Mouse (Mus musculus): ENCODE results near the gene Ly6g5c. TPM values are rescaled to one million over a fixed set of nuclear protein-coding genes. Genes with fewer than 3 reads are reported as not detected.

Gene Ly6g5c
- total and polyA plus RNA-seq, 3 experiments: not detected

DNA sequence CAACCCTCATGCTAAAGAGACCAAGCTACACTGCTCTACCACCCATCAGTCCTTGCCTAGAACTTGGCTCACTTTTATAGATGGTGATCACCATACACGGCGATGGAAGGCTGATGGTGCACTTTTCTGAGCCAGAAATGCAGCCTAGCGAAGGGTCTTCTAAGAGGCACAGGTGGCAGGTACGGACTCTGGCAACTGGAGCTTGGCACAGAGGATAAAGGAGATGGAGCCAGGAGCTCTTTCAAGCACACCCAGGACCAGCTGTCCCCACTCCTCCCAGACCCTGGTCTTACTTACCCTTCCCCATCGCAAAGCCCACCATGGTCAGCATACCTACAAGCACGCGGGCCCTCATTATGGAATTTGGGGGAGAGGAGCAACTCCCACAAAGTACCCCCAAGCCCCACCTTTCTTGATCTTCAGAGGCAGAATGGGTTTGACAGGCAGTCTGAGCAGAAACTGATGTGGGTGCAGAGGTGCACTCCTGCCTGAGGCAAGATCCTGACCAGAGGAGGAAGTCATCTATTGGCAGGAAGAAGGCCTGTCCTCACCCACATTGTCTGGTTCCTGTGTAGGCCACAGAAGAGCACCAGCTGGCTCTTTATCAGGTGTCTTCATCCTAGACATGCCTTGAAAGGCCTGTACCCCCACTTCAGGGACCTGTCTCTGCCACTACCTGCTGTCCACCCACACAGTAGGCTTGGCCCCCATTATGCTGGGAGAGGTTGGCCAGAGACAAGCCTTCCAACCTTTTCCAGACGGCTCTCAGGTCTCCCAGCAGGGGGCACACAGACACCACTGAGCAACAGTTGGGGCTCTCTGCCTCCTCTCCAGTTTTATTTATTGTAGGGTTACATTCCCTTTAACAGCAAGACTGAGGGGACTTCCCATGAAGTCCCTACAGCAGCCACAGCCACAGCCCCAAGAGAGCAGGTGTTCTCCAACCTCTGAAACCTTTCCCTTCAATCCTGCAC, 7.3 kb downstream of the Ly6g5c start, which contains the start of gene Ly6g5b:
Gene Ly6g5b (minus strand): TSS at position 383 of the 974 bp plus-strand sequence.
- TF ChIP-seq SMC3 (IDR thresholded peaks at IDR 0.05; ENCODE audit: low read depth, low read length): peak; percentile 51
- TF ChIP-seq JUND (conservative IDR thresholded peaks at IDR 0.05; ENCODE audit: low read depth, low read length): no peak
- no peak for TF ChIP-seq ZC3H11A (IDR thresholded peaks at IDR 0.05; ENCODE audit: low read depth, low read length)
- TF ChIP-seq RAD21 (IDR thresholded peaks at IDR 0.05; ENCODE audit: low read depth, low read length): peak; percentile 63
- peak; percentile 22 to 66; a peak in 2 of 4 replicates for TF ChIP-seq CTCF (conservative IDR thresholded peaks at IDR 0.05 in 1 of 2, IDR thresholded peaks at IDR 0.05 in 1 of 2; ENCODE audit: low read depth in 2 of 2, low read length in 2 of 2)
- Histone ChIP-seq H3K4me3 (replicated peaks in 1 of 3; ENCODE audit: low read depth in 2 of 3, low read length in 2 of 3, poor library complexity in 1 of 3) (no peak within 1 kb of the TSS), H3K9me3 (replicated peaks; ENCODE audit: low read length) (no peaks in the 10 kb centered on the region), H3K9ac (ENCODE audit: insufficient read depth, low read depth) (no peak within 1 kb of the TSS), H3K27ac (ENCODE audit: insufficient read depth, low read depth) (no peak within 1 kb of the TSS), H3K79me2 (replicated peaks; ENCODE audit: control insufficient read depth, extremely low read depth, insufficient read depth, poor library complexity, severe bottlenecking) (peaks cover 11% of the 10 kb centered on the region), H3K27me3 (replicated peaks) (no peaks in the 10 kb centered on the region), H3K4me1 (ENCODE audit: control insufficient read depth in 1 of 2, insufficient read depth in 2 of 2) (peaks cover 0 to 24% of the 10 kb centered on the region in 2 experiments; a peak in 2 of 4 replicates), H3K4me2 (ENCODE audit: insufficient read depth, low read depth, poor library complexity, severe bottlenecking) (no peak within 1 kb of the TSS), H3K36me3 (replicated peaks in 1 of 2; ENCODE audit: control insufficient read depth in 1 of 2, insufficient read depth in 1 of 2, low read length in 1 of 2) (peaks cover 44 to 59% of the 10 kb centered on the region in 2 experiments)
- in situ Hi-C loops (cut with MboI; ENCODE audit: low pct_ligation_motif_present, low pct_unique_long_range_greater_than_20kb, low sequenced_read_pairs) (loop anchor here (5.0 to 10.0 kb wide), 2 partner anchors 91 to 117 kb away; partner anchors contain the start of genes Atp6v1g2 and Sapcd1), dilution Hi-C loops (cut with MboI; ENCODE audit: extremely low pct_ligation_motif_present, extremely low pct_unique_long_range_greater_than_20kb, low sequenced_read_pairs) (no loop called here)
- DNase-seq (ENCODE audit: extremely low read depth): peak; percentile 58

DNA sequence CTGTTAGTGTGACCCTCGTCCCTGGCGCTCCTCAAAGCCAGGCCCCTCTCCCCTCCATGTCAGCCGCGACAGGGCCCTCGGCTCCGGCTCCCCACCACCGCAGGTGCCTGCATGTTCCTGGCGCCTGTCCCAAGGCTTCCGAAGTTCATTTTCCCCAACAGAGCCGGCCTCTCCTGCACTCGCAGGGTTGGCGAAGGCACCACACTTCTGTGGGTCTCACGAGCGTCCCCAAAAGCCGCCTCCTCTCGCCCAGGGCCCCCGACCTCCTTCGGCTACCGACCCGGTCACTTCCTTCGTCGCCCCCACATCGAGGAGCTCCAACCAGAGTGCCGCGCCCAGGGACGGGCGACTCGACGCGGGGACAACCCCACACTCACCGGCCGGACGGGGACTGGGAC, 12.7 kb downstream of the Ly6g5c start:
- peak overlapping the region; percentile 81 to 98 (median 85) for H3K4me3 ChIP-seq (replicated peaks in 1 of 3; ENCODE audit: low read depth in 2 of 3, low read length in 2 of 3, poor library complexity in 1 of 3)
- peaks cover 38% of the 10 kb centered on the region for H3K79me2 ChIP-seq (replicated peaks; ENCODE audit: control insufficient read depth, extremely low read depth, insufficient read depth, poor library complexity, severe bottlenecking)
- H3K36me3 ChIP-seq (replicated peaks in 1 of 2; ENCODE audit: control insufficient read depth in 1 of 2, insufficient read depth in 1 of 2, low read length in 1 of 2): peaks cover 42 to 56% of the 10 kb centered on the region in 2 experiments
- dilution Hi-C loops (cut with MboI; ENCODE audit: extremely low pct_ligation_motif_present, extremely low pct_unique_long_range_greater_than_20kb, low sequenced_read_pairs) (no loop called here), in situ Hi-C loops (cut with MboI; ENCODE audit: low pct_ligation_motif_present, low pct_unique_long_range_greater_than_20kb, low sequenced_read_pairs) (no loop called here)
- no peak for DNase-seq (ENCODE audit: extremely low read depth)
- H3K4me2 ChIP-seq (ENCODE audit: insufficient read depth, low read depth, poor library complexity, severe bottlenecking): peak overlapping the region; percentile 78
- no peak overlapping the region for H3K27ac ChIP-seq (ENCODE audit: insufficient read depth, low read depth)
- H3K27me3 ChIP-seq (replicated peaks): no peaks in the 10 kb centered on the region
- peak overlapping the region; percentile 95 for H3K9ac ChIP-seq (ENCODE audit: insufficient read depth, low read depth)
- TF ChIP-seq GABPA (IDR thresholded peaks at IDR 0.05; ENCODE audit: insufficient replicate concordance, low read depth, low read length): no peak
- TF ChIP-seq MXI1 (IDR thresholded peaks at IDR 0.05; ENCODE audit: low read depth, low read length): peak; percentile 41; the same call in 1 of the 2 replicates
- peaks cover 0 to 50% of the 10 kb centered on the region in 2 experiments; a peak in 2 of 4 replicates for H3K4me1 ChIP-seq (ENCODE audit: control insufficient read depth in 1 of 2, insufficient read depth in 2 of 2)
- no peaks in the 10 kb centered on the region for H3K9me3 ChIP-seq (replicated peaks; ENCODE audit: low read length)

DNA sequence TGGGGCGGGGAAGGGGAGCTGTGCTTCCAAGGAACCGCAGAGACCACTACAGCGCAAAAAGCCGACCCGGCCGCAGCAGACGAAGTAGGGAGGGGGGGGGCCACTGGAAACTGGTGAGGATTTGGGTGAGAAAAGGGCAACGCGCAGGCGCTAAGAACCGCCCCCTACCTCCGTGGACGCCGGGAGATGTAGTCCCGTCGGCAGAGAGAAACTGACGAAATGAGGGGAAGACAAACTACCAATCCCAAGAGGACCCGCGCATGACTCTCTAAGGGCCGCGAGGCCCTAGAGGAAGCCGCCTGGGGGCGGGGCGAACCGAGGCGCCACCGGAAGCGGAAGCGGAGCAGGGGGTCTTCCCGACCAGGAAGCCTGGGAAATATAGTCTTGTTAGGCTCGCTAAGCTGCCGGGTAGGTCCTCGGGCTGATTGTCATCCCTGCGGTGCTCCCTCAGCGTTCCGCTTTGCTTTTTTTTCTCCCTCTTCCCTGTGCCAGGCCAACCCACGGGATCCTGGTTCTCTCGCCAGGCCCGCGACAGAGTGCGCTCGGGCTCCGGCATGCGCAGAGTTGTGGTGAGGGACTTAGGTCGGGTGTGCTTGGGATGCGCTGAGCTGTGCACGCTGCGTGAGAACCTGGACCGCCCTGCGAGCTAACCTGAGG, 13.2 kb downstream of the Ly6g5c start, which contains the start of gene Gpank1:
Gene Gpank1 (plus strand): TSS at position 313 of the 657 bp plus-strand sequence.
- peaks cover 0 to 45% of the 10 kb centered on the region in 2 experiments; a peak in 2 of 4 replicates for H3K4me1 ChIP-seq (ENCODE audit: control insufficient read depth in 1 of 2, insufficient read depth in 2 of 2)
- H3K9me3 ChIP-seq (replicated peaks; ENCODE audit: low read length): no peaks in the 10 kb centered on the region
- DNase-seq (ENCODE audit: extremely low read depth): peak; percentile 99
- peak within 1 kb of the TSS; percentile 95 for H3K9ac ChIP-seq (ENCODE audit: insufficient read depth, low read depth)
- dilution Hi-C loops (cut with MboI; ENCODE audit: extremely low pct_ligation_motif_present, extremely low pct_unique_long_range_greater_than_20kb, low sequenced_read_pairs): no loop called here
- peak within 1 kb of the TSS; percentile 78 for H3K4me2 ChIP-seq (ENCODE audit: insufficient read depth, low read depth, poor library complexity, severe bottlenecking)
- H3K27me3 ChIP-seq (replicated peaks): no peaks in the 10 kb centered on the region
- peaks cover 37 to 51% of the 10 kb centered on the region in 2 experiments for H3K36me3 ChIP-seq (replicated peaks in 1 of 2; ENCODE audit: control insufficient read depth in 1 of 2, insufficient read depth in 1 of 2, low read length in 1 of 2)
- in situ Hi-C loops (cut with MboI; ENCODE audit: low pct_ligation_motif_present, low pct_unique_long_range_greater_than_20kb, low sequenced_read_pairs): no loop called here
- H3K4me3 ChIP-seq (replicated peaks in 1 of 3; ENCODE audit: low read depth in 2 of 3, low read length in 2 of 3, poor library complexity in 1 of 3): peak within 1 kb of the TSS; percentile 95 to 99 (median 98)
- H3K79me2 ChIP-seq (replicated peaks; ENCODE audit: control insufficient read depth, extremely low read depth, insufficient read depth, poor library complexity, severe bottlenecking): peaks cover 38% of the 10 kb centered on the region
- H3K27ac ChIP-seq (ENCODE audit: insufficient read depth, low read depth): peak within 1 kb of the TSS; percentile 83
- TF ChIP-seq BHLHE40 (IDR thresholded peaks at IDR 0.05; ENCODE audit: low read depth, low read length) (0 out of 2 replicates have a peak, but pooled peaks have one; percentile 26), IRF4 (IDR thresholded peaks at IDR 0.05; ENCODE audit: low read depth, low read length) (peak; percentile 8; the same call in 1 of the 2 replicates), GABPA (IDR thresholded peaks at IDR 0.05; ENCODE audit: insufficient replicate concordance, low read depth, low read length) (peak; percentile 57; the same call in 1 of the 2 replicates), NRF1 (IDR thresholded peaks at IDR 0.05; ENCODE audit: low read depth, low read length) (peak; percentile 88), USF2 (conservative IDR thresholded peaks at IDR 0.05; ENCODE audit: low read depth, low read length) (no peak), KAT2A (IDR thresholded peaks at IDR 0.05; ENCODE audit: insufficient replicate concordance, low read length) (peak; percentile 97), NELFE (IDR thresholded peaks at IDR 0.05; ENCODE audit: low read depth, low read length) (peak; percentile 77), MEF2A (IDR thresholded peaks at IDR 0.05; ENCODE audit: borderline replicate concordance, low read depth, low read length) (peak; percentile 45; the same call in 1 of the 2 replicates), ZMIZ1 (IDR thresholded peaks at IDR 0.05; ENCODE audit: low read depth, low read length) (peak; percentile 66; the same call in 1 of the 2 replicates), E2F4 (IDR thresholded peaks at IDR 0.05; ENCODE audit: insufficient replicate concordance, low read depth, low read length) (no peak), UBTF (IDR thresholded peaks at IDR 0.05; ENCODE audit: low read depth, low read length) (0 out of 2 replicates have a peak, but pooled peaks have one; percentile 46), USF1 (IDR thresholded peaks at IDR 0.05; ENCODE audit: low read depth, low read length) (no peak), POLR2A (IDR thresholded peaks at IDR 0.05; ENCODE audit: low read depth, low read length) (peak; percentile 85), CHD2 (IDR thresholded peaks at IDR 0.05; ENCODE audit: low read length) (peak; percentile 89), ELF1 (IDR thresholded peaks at IDR 0.05; ENCODE audit: low read depth, low read length) (peak; percentile 99)
